Mouse (Mus musculus): ENCODE results near the gene 6430550D23Rik. TPM values are rescaled to one million over a fixed set of nuclear protein-coding genes. Genes with fewer than 3 reads are reported as not detected.
"Not testable (repeated sequence)": the region's sequence is repeated elsewhere in the genome, so short reads cannot be mapped to it uniquely, and the experiment has no call there.

Gene 6430550D23Rik
- total RNA-seq, 2 experiments from 2014 or later: 0.80 to 1.1 TPM

- peak; percentile 87 to 90 for DNase-seq (ENCODE audit: low spot score in 2 of 2)
Observed at GRCm38 (mm10) chr2:155956134-155957059, 51.4 kb downstream of the 6430550D23Rik start, which contains the start of gene Cep250. Gene Cep250, plus strand, starts transcription at chr2:155956458.

GRCm38 (mm10) chr2:155952006-155952405 is 55.8 kb downstream of the 6430550D23Rik start:
- peak; percentile 69 to 76 for DNase-seq (ENCODE audit: low spot score in 2 of 2)

GRCm38 (mm10) chr2:155949362-155949761 is 58.4 kb downstream of the 6430550D23Rik start:
- no peak for DNase-seq (ENCODE audit: low spot score in 2 of 2)

- no peak for DNase-seq (ENCODE audit: low spot score in 2 of 2)
Observed at GRCm38 (mm10) chr2:155947390-155948002, 60.3 kb downstream of the 6430550D23Rik start.

- no peak for DNase-seq (ENCODE audit: low spot score in 2 of 2)
Observed at GRCm38 (mm10) chr2:155946499-155946898, 61.3 kb downstream of the 6430550D23Rik start.

GRCm38 (mm10) chr2:155946069-155946468 is 61.7 kb downstream of the 6430550D23Rik start:
- DNase-seq (ENCODE audit: low spot score in 2 of 2): peak; percentile 82 to 84

GRCm38 (mm10) chr2:155945580-155945979 is 62.2 kb downstream of the 6430550D23Rik start:
- DNase-seq (ENCODE audit: low spot score in 2 of 2): no peak

- no peak for DNase-seq (ENCODE audit: low spot score in 2 of 2)
Observed at GRCm38 (mm10) chr2:155945124-155945523, 62.7 kb downstream of the 6430550D23Rik start, which contains the start of gene Gdf5. Gene Gdf5, minus strand, starts transcription at chr2:155945367.

GRCm38 (mm10) chr2:155944685-155945084 is 63.1 kb downstream of the 6430550D23Rik start:
- no peak for DNase-seq (ENCODE audit: low spot score in 2 of 2)

- no peak for DNase-seq (ENCODE audit: low spot score in 2 of 2)
Observed at GRCm38 (mm10) chr2:155943463-155943862, 64.3 kb downstream of the 6430550D23Rik start.

- DNase-seq (ENCODE audit: low spot score in 2 of 2): no peak
Observed at GRCm38 (mm10) chr2:155941697-155942442, 65.9 kb downstream of the 6430550D23Rik start.

- no peak for DNase-seq (ENCODE audit: low spot score in 2 of 2)
Observed at GRCm38 (mm10) chr2:155940681-155941080, 67.1 kb downstream of the 6430550D23Rik start, which contains the start of gene Gm15557. Gene Gm15557, plus strand, starts transcription at chr2:155940728.

- DNase-seq (ENCODE audit: low spot score in 2 of 2): no peak
Observed at GRCm38 (mm10) chr2:155939897-155940529, 67.8 kb downstream of the 6430550D23Rik start.

- peak; percentile 90 to 92 for DNase-seq (ENCODE audit: low spot score in 2 of 2)
Observed at GRCm38 (mm10) chr2:155929531-155930442, 78.0 kb downstream of the 6430550D23Rik start, which contains the start of gene Uqcc1. Gene Uqcc1, minus strand, starts transcription at chr2:155930310.

GRCm38 (mm10) chr2:155928711-155929345 is 78.9 kb downstream of the 6430550D23Rik start:
- no peak for DNase-seq (ENCODE audit: low spot score in 2 of 2)

GRCm38 (mm10) chr2:155925213-155925612 is 82.6 kb downstream of the 6430550D23Rik start:
- DNase-seq (ENCODE audit: low spot score in 2 of 2): not testable (repeated sequence)

Data from layer of hippocampus, postnatal 10 days (tissue).